Mouse (Mus musculus): ENCODE measurements around the gene Sult2a8. TPM values are rescaled to one million over a fixed set of nuclear protein-coding genes. Genes with fewer than 3 reads are reported as not detected.
"Not testable (repeated sequence)": the region's sequence is repeated elsewhere in the genome, so short reads cannot be mapped to it uniquely, and the experiment has no call there.

The Sult2a8 gene
- not detected in 2 replicates for polyA plus RNA-seq (2015; fragmentation: Nextera tagmentation; extraction: Ambion mirVana)

DNA sequence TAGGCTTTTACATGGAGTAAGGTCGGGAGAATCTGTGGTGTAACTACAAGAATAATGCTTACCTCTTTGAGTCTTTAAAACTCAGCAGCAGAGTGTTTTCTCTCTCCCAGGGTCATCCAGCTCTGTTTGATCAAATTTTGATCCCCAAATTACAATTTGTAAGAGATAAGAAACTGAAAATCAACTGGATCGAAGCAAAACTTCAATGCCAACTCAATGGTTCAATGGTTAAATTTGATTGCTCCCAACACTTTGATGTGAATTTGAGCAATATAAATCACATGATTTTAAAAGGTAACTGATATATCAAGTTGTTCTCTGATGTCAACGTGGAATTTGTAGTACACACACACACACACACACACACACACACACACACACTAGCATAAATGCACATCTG, at the start of gene Sult2a8:
Gene Sult2a8 (minus strand): TSS at position 236 of the 400 bp plus-strand sequence.
- no peak for ATAC-seq (ENCODE audit: insufficient number of reproducible peaks, low FRiP score, low TSS enrichment, low read depth)
- Histone ChIP-seq H3K4me1 (no peaks in the 10 kb centered on the region), H3K9me3 (no peaks in the 10 kb centered on the region), H3K9ac (no peak within 1 kb of the TSS), H3K4me2 (no peak within 1 kb of the TSS), H3K4me3 (no peak within 1 kb of the TSS), H3K27me3 (no peaks in the 10 kb centered on the region), H3K36me3 (no peaks in the 10 kb centered on the region), H3K27ac (no peak within 1 kb of the TSS)
- 67% methylated on average over 3 of the region's 3 CpGs for WGBS

DNA sequence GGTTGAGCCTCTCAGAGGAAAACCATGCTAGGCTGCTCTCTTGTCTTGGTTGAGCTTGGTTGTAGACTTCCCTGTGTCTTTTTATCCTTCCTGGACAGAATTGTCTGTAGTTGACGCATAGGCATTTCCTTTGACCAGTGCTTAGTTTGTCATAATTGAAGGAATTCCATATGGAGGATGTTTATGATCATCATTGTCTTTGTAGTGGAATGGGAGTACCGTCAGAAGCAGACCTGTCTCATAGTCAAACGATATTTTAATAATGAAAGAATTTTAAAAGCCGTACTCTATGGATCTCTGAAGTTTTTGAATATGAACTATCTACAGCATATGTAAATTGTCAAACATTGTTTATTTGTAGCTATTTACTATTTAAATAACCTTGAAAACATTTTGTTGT, 47.6 kb upstream of the Sult2a8 start, which contains the start of gene Sult2a7:
Gene Sult2a7 (minus strand): TSS at position 101 of the 400 bp plus-strand sequence.
- Histone ChIP-seq H3K4me1 (no peaks in the 10 kb centered on the region), H3K36me3 (no peaks in the 10 kb centered on the region), H3K27me3 (no peaks in the 10 kb centered on the region), H3K4me3 (no peak within 1 kb of the TSS), H3K9ac (no peak within 1 kb of the TSS), H3K27ac (no peak within 1 kb of the TSS), H3K9me3 (no peaks in the 10 kb centered on the region), H3K4me2 (no peak within 1 kb of the TSS)
- ATAC-seq (ENCODE audit: insufficient number of reproducible peaks, low FRiP score, low TSS enrichment, low read depth), result no peak
- 85% methylated on average over 4 of the region's 4 CpGs for WGBS

DNA sequence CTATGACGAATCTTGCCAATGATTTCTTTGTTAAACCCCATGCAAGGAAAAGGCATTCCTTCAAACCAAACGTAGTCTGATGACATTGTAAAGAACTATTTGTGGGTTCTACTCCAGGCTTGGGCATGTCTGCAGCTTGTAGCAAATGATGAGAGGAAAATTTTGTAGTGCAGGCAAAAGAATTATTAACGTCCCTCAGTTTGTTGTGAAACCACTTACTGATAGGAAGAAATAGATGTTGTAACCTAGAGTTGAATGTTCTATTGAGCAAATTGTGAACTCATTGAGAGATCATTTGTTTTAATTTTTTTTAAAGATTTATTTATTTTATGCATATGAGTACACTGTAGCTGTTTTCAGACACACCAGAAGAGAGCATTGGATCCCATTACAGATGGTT, 46.3 kb upstream of the Sult2a8 start:
- H3K36me3 ChIP-seq, result no peaks in the 10 kb centered on the region
- no peak overlapping the region for H3K27ac ChIP-seq
- WGBS, result 73% methylated on average over 3 of the region's 3 CpGs
- H3K9me3 ChIP-seq, result no peaks in the 10 kb centered on the region
- no peaks in the 10 kb centered on the region for H3K4me1 ChIP-seq
- no peak for ATAC-seq (ENCODE audit: insufficient number of reproducible peaks, low FRiP score, low TSS enrichment, low read depth)
- no peak overlapping the region for H3K4me2 ChIP-seq
- H3K9ac ChIP-seq, result no peak overlapping the region
- H3K4me3 ChIP-seq, result no peak overlapping the region
- H3K27me3 ChIP-seq, result no peaks in the 10 kb centered on the region

DNA sequence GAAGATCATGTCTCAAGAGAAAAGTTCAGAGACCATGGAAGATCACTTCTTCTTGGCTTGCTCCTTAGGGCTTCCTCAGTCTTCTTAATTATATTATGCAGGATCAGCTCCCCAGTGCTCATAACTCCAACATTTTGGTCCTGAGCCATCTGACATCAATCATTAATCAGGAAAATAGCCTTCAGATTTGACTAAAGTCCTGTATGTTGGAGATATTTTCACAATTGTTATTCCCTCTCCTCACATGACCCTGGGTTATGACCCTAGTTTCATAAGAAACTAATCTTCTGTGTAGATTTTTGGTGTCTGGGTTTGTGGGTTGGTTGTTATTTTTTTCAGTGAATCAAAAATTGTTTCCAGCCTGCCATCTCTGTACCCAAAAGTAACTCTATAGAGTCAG, 7.0 kb downstream of the Sult2a8 start:
- Histone ChIP-seq H3K27me3 (no peaks in the 10 kb centered on the region), H3K4me2 (no peak overlapping the region), H3K4me1 (no peaks in the 10 kb centered on the region), H3K27ac (no peak overlapping the region), H3K4me3 (no peak overlapping the region), H3K9me3 (no peaks in the 10 kb centered on the region), H3K9ac (no peak overlapping the region), H3K36me3 (no peaks in the 10 kb centered on the region)
- ATAC-seq (ENCODE audit: insufficient number of reproducible peaks, low FRiP score, low TSS enrichment, low read depth), result no peak

DNA sequence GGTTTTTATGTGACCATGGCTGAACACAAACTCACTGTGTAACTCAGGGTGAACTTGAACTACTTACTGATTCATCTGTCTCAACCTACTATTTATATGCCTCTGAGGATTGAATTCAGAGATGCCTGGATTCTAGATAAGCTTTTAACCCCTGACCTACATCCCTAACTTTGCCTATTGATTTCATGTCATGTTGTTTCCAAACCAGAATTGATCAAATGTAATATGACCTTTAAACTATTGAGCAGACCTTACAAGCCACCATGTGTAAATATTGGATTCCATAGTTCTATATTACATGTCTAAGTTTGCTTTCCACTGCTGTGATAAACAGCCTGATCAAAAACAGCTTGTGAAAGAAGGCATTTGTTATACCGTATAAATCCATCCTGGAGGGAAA, 8.1 kb downstream of the Sult2a8 start:
- H3K36me3 ChIP-seq, result no peaks in the 10 kb centered on the region
- H3K9me3 ChIP-seq, result 0 out of 2 replicates have a peak, but pooled peaks cover 5% of the 10 kb centered on the region
- H3K4me3 ChIP-seq, result no peak overlapping the region
- H3K27me3 ChIP-seq, result no peaks in the 10 kb centered on the region
- no peak overlapping the region for H3K27ac ChIP-seq
- H3K4me2 ChIP-seq, result no peak overlapping the region
- no peak for ATAC-seq (ENCODE audit: insufficient number of reproducible peaks, low FRiP score, low TSS enrichment, low read depth)
- H3K9ac ChIP-seq, result no peak overlapping the region
- no peaks in the 10 kb centered on the region for H3K4me1 ChIP-seq
- WGBS, result 84% methylated on average over 1 of the region's 1 CpGs

DNA sequence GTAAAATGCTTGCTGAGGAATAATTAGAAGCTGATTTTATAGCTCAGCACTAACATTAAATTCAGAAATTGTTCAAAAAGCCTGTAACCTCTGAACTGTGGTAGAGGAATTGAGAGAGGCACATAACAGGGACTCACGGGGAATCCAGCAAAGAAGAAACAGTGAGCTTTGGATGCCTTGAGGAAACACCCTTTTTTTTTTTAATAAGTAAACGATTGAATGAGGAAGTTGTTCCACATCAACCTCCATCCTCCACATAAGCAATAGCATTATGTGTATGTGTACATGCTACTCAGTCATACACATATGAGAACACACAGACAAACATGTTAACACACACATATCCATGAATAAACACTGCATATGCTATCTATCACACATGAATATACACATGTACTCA, 8.5 kb downstream of the Sult2a8 start:
- Histone ChIP-seq H3K4me1 (no peaks in the 10 kb centered on the region), H3K9me3 (0 out of 2 replicates have a peak, but pooled peaks cover 5% of the 10 kb centered on the region), H3K4me3 (no peak overlapping the region), H3K36me3 (no peaks in the 10 kb centered on the region), H3K4me2 (no peak overlapping the region), H3K27ac (no peak overlapping the region), H3K27me3 (no peaks in the 10 kb centered on the region), H3K9ac (no peak overlapping the region)
- no peak for ATAC-seq (ENCODE audit: insufficient number of reproducible peaks, low FRiP score, low TSS enrichment, low read depth)
- WGBS, result 81% methylated on average over 2 of the region's 2 CpGs

DNA sequence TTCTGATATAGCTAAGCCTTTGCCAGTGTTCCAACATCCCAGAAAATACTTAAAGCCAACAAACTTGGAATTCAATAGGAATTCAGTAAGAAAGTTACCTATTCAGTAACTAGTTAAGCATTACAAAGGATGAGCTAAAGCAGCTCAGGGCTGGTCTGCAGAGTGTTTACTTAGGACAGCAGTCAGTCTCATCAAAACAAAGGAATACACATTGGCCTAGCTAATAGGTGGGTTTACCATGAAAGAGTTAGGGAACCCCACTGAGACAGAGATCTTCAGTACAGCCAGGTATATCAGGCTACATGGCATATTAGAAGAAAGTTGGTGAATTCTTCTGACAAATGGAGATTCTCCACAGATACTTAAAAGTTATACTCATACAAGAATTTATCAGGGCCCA, 47.2 kb downstream of the Sult2a8 start:
- not testable (repeated sequence) for H3K4me1 ChIP-seq; ATAC-seq (ENCODE audit: insufficient number of reproducible peaks, low FRiP score, low TSS enrichment, low read depth); H3K27ac ChIP-seq; H3K9me3 ChIP-seq; H3K4me2 ChIP-seq; H3K27me3 ChIP-seq; H3K36me3 ChIP-seq; H3K4me3 ChIP-seq; H3K9ac ChIP-seq

DNA sequence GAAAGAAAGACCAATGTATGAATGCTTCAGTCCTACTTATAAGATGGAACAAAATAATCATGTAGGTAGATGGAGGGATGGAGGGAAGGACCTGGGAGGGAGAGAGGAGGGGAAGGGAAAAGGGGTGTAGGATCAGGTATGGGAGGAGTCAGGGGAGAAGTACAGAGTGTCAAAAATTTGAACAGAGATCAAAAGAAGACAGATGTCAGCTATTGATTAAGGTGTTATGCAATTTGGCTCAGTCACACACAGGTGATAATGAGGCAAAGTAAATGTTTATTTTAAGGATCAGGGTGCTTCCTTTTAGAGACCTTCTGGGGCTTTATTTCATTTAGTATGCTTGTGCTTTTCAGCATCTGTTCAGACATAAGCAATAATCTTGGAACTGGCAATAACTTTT, 50.1 kb downstream of the Sult2a8 start:
- H3K4me2 ChIP-seq, result no peak overlapping the region
- H3K9ac ChIP-seq, result no peak overlapping the region
- no peaks in the 10 kb centered on the region for H3K4me1 ChIP-seq
- no peaks in the 10 kb centered on the region for H3K27me3 ChIP-seq
- H3K36me3 ChIP-seq, result no peaks in the 10 kb centered on the region
- no peak overlapping the region for H3K4me3 ChIP-seq
- 0 out of 2 replicates have a peak, but pooled peaks cover 3% of the 10 kb centered on the region for H3K9me3 ChIP-seq
- no peak for ATAC-seq (ENCODE audit: insufficient number of reproducible peaks, low FRiP score, low TSS enrichment, low read depth)
- H3K27ac ChIP-seq, result no peak overlapping the region

Other genes starting within 250 kb of the Sult2a8 start
- not detected in 2 replicates for gene Sult2a6, start 191.9 kb downstream of the Sult2a8 start, polyA plus RNA-seq (2015; fragmentation: Nextera tagmentation; extraction: Ambion mirVana)
- not detected in 2 replicates for gene Obox8, start 113.2 kb downstream of the Sult2a8 start, polyA plus RNA-seq (2015; fragmentation: Nextera tagmentation; extraction: Ambion mirVana)
- not detected in 2 replicates for gene Sult2a7, start 47.5 kb upstream of the Sult2a8 start, polyA plus RNA-seq (2015; fragmentation: Nextera tagmentation; extraction: Ambion mirVana)
- 0.14 and 0.50 TPM in 2 replicates for gene Vmn1r90, start 116.7 kb upstream of the Sult2a8 start, polyA plus RNA-seq (2015; fragmentation: Nextera tagmentation; extraction: Ambion mirVana)
- not detected in 2 replicates for gene Obox7, start 212.7 kb upstream of the Sult2a8 start, polyA plus RNA-seq (2015; fragmentation: Nextera tagmentation; extraction: Ambion mirVana)